Mouse (Mus musculus) erythroblast, embryonic 14.5 days (primary cell): Measurements from ENCODE around the gene Dnm3. TPM values are rescaled to one million over a fixed set of nuclear protein-coding genes. Genes with fewer than 3 reads are reported as not detected.

Source experiments
- H3K27me3 ChIP-seq: 2 replicates; pipeline ENCODE4 v1.6.1; 2012; ENCODE audit warnings: inconsistent platforms; ENCODE audit not compliant: control insufficient read depth
- H3K36me3 ChIP-seq: 2 replicates; pipeline ENCODE4 v1.6.1; 2012; ENCODE audit warnings: mild to moderate bottlenecking, inconsistent platforms; ENCODE audit not compliant: control insufficient read depth
- H3K4me1 ChIP-seq: 2 replicates; pipeline ENCODE4 v1.6.1; 2012; ENCODE audit warnings: inconsistent platforms; ENCODE audit not compliant: control insufficient read depth
- H3K4me3 ChIP-seq: replicated peaks from 2 replicates; pipeline ENCODE3; 2012; ENCODE audit warnings: moderate library complexity, mild to moderate bottlenecking, inconsistent platforms
- H3K9me3 ChIP-seq: 2 replicates; pipeline ENCODE4 v1.6.1; 2012; ENCODE audit warnings: low read length, inconsistent platforms, mixed read lengths; ENCODE audit not compliant: control insufficient read depth
- GATA1 ChIP-seq: IDR thresholded peaks from 2 replicates; pipeline ENCODE4 v1.6.1; 2012; ENCODE audit warnings: low read length, inconsistent platforms, mixed read lengths
- TAL1 ChIP-seq: IDR thresholded peaks from 3 replicates; pipeline ENCODE4 v1.6.1; 2012; ENCODE audit warnings: low read length, inconsistent platforms, mixed read lengths
- polyA plus RNA-seq: library from polyadenylated mRNA; stranded (reverse); fragments of >175 nt; gene quantifications from 2 replicates; pipeline ENCODE4 v1.2.3, GENCODE M21; 2012

The Dnm3 gene
- polyA plus RNA-seq, 1 experiment = 0.01 TPM

DNA sequence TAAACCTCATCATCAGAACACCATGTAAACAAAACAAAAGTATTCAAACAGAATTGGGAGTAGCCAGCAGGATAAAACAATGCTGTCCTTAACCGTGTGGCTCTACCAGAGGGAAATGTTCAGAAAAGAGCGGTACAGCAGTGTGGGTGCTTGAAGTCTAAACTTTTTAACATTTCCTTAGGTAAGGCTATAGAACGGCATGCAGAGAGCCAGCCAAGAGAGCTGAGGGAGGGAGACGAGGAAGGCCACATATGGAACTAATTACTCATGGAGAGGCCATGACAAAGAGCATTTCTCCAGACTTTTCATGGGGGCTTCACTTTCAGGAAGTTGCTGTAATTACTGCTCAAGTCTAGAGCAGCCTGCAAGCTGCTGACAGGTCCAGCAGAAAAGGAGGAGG is 261.2 kb downstream of the Dnm3 start:
- TF ChIP-seq GATA1 = no peak
- TF ChIP-seq TAL1 = no peak
- no peak overlapping the region for H3K4me3 ChIP-seq

DNA sequence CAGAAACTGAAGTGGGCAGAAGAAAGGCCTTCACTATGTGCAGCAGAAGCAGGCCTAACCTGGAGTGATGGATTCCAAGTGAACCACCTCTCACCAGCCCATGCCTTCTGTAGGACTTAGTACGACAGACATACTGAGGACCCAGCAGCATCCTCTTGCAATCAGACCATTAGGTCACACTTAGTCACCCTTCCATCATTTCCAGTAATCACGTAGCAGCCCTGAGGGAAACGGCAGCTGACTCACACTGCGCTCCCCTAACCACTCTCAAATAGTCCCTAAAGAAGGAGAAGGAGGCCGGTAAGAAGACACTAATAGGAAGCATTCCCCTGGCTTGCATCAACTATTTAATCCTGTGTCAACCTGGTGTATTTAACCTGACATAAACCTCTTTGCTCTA is 262.1 kb downstream of the Dnm3 start:
- H3K9me3 ChIP-seq = no peaks in the 10 kb centered on the region
- H3K36me3 ChIP-seq = no peaks in the 10 kb centered on the region
- TF ChIP-seq TAL1 = no peak
- no peak for TF ChIP-seq GATA1
- H3K4me1 ChIP-seq = no peaks in the 10 kb centered on the region; the same call in 1 of the 2 replicates
- H3K27me3 ChIP-seq = no peaks in the 10 kb centered on the region
- H3K4me3 ChIP-seq = no peak overlapping the region

More for the DNA sequence above, 261.2 kb downstream of the Dnm3 start:
- Histone ChIP-seq H3K4me1 (no peaks in the 10 kb centered on the region; the same call in 1 of the 2 replicates), H3K27me3 (no peaks in the 10 kb centered on the region), H3K36me3 (no peaks in the 10 kb centered on the region), H3K9me3 (no peaks in the 10 kb centered on the region)

DNA sequence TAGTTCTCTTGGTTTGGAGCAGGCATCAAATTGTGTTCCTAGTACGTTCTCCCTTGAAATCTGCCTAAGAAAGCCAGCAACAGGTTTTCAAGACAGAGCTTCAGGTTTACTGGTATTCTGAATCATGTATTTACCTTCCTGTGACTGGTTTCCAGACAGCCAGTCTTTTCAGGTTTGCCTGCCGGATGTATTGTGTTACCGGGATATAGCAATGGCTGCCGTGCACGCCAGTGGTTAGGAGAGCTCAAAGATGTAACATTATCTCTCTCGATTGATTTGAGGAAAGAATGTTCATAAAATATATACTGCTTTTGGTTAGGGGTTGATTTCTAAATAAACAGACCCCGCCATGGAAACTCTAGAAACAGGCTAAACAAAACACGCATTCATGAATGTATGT is 264.8 kb downstream of the Dnm3 start:
- Histone ChIP-seq H3K9me3 (no peaks in the 10 kb centered on the region), H3K4me1 (no peaks in the 10 kb centered on the region; the same call in 1 of the 2 replicates), H3K4me3 (no peak overlapping the region), H3K27me3 (no peaks in the 10 kb centered on the region), H3K36me3 (no peaks in the 10 kb centered on the region)
- TF ChIP-seq TAL1 = no peak

DNA sequence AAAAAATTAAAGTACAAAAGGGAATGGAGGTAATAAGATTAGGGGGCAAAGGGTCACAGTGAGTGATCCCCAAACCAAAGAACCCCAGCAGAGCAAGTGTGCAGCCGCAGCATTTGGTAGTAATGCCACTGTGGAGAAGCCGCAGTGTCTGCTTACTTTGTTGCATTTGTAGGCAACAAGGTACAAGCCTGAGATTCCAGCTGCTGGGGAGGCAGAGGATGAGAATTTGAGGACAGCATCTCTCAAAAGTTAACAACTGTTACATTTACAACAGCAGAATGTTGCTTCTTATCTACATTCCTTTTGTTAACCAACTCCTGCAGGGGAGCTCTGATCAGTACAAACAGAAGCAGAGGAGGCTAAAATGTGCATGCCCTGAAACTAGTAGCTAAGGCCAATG is 267.3 kb downstream of the Dnm3 start:
- H3K4me1 ChIP-seq = no peaks in the 10 kb centered on the region
- H3K27me3 ChIP-seq = no peaks in the 10 kb centered on the region
- H3K36me3 ChIP-seq = no peaks in the 10 kb centered on the region
- no peaks in the 10 kb centered on the region for H3K9me3 ChIP-seq
- no peak overlapping the region for H3K4me3 ChIP-seq
- TF ChIP-seq TAL1 (no peak), GATA1 (no peak)

DNA sequence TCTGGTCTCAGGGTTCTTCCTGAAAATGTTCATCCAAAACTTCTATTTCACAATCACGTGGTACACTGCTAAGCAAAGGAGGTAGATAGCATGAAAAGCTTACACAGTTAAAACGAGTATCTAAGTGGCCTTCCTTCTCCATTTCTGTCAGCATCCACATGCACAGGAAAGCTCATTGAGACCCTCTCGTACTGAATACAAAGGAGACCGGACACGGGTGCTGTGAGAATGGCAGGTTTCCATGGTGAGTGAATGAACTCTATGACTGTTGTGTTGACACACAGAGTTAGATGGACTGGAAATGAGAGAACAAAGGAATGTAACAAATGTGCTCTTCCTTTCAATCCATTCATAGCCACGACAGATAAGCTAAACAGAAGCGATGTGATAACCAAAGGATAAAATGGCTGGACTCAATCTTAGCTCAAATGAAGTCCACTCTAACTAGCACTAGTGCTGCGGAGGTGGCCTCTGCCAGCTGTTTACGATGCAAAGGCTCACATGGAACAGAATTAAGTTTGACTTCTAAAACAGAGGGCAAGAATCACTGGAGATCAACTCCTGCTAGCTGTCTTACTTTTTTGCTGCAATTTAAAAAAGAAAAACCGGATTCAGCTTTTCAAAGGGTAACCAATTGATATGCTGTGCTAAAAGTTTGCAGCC is 268.2 kb downstream of the Dnm3 start:
- no peak overlapping the region for H3K4me3 ChIP-seq
- no peaks in the 10 kb centered on the region for H3K36me3 ChIP-seq
- H3K9me3 ChIP-seq = no peaks in the 10 kb centered on the region
- no peaks in the 10 kb centered on the region for H3K4me1 ChIP-seq
- no peaks in the 10 kb centered on the region for H3K27me3 ChIP-seq
- TF ChIP-seq GATA1 (no peak), TAL1 (no peak)

DNA sequence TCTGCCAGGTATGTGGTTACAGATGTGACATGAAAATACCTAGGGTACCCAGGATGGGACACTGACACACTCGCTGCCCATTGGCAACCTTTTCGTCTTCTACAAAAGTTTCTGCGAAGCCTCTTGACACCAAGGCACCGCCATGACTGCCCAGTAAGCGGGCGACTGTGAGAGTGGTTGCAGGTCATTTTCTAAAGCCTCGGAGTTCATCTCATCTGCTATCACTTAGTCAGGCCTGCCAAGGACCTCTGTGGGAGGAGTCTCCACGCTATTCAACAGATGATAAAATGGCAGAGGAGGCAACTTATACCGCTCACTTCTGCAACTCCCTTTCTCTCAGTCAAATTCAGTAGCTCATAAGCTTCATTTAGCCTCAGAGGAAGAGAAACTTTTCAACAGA is 268.8 kb downstream of the Dnm3 start:
- no peak for TF ChIP-seq GATA1
- TF ChIP-seq TAL1 = no peak
- H3K4me3 ChIP-seq = no peak overlapping the region
- no peaks in the 10 kb centered on the region for H3K4me1 ChIP-seq
- no peaks in the 10 kb centered on the region for H3K27me3 ChIP-seq
- no peaks in the 10 kb centered on the region for H3K36me3 ChIP-seq
- H3K9me3 ChIP-seq = no peaks in the 10 kb centered on the region

DNA sequence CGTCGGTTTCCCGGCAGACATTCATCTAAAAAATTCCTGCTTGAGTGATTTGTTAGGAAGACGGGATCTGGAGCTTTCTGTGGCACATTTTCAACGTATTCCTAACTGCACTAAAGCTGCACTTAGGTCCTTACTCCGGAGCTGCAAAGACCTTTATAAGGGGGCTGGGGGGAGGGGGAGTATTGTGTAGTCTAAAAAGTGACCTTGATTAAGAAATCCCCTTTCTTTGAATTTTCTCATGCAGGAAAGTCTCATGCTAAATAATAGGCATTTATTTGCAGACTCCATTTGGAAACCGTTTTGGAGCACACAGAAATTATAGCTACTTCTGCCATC is 270.2 kb downstream of the Dnm3 start:
- no peaks in the 10 kb centered on the region for H3K27me3 ChIP-seq
- H3K4me3 ChIP-seq = no peak overlapping the region
- no peaks in the 10 kb centered on the region for H3K4me1 ChIP-seq
- TF ChIP-seq TAL1 = no peak
- no peak for TF ChIP-seq GATA1
- no peaks in the 10 kb centered on the region for H3K36me3 ChIP-seq
- no peaks in the 10 kb centered on the region for H3K9me3 ChIP-seq

DNA sequence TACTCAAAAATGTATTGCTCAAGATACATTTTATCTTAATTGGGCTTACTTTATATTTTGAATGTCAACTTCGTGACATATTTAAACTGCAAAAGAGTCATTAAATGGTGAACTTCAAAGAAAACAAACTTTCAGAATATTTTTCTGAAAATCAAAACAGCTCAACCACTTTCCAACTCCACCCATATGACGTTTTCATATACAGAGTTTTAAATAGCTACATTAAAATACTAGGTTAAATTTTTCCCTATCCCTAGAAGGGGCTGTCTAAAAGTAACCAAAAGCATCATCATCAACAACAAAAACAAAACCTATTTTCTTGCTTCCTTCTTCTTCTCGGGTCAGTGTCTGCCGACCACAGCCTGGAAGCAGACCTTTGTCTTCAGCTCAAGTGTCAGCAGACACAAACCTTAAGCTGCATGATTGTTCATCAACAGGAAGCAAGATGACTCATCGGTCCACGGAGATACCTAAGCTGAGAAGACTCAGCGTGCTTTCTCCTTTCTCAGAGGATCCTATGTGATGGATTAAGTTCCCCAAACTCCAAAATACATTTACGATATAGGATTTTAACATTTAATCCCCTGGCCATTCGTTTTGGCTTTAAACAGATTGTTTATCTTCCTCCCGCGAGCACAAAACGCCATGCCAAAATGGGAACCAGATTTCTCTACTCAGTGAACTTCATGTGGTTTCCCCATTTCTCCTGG is 270.7 kb downstream of the Dnm3 start:
- H3K4me3 ChIP-seq = no peak overlapping the region
- H3K9me3 ChIP-seq = no peaks in the 10 kb centered on the region
- H3K36me3 ChIP-seq = no peaks in the 10 kb centered on the region
- no peaks in the 10 kb centered on the region for H3K4me1 ChIP-seq
- no peak for TF ChIP-seq GATA1
- TF ChIP-seq TAL1 = no peak
- no peaks in the 10 kb centered on the region for H3K27me3 ChIP-seq

DNA sequence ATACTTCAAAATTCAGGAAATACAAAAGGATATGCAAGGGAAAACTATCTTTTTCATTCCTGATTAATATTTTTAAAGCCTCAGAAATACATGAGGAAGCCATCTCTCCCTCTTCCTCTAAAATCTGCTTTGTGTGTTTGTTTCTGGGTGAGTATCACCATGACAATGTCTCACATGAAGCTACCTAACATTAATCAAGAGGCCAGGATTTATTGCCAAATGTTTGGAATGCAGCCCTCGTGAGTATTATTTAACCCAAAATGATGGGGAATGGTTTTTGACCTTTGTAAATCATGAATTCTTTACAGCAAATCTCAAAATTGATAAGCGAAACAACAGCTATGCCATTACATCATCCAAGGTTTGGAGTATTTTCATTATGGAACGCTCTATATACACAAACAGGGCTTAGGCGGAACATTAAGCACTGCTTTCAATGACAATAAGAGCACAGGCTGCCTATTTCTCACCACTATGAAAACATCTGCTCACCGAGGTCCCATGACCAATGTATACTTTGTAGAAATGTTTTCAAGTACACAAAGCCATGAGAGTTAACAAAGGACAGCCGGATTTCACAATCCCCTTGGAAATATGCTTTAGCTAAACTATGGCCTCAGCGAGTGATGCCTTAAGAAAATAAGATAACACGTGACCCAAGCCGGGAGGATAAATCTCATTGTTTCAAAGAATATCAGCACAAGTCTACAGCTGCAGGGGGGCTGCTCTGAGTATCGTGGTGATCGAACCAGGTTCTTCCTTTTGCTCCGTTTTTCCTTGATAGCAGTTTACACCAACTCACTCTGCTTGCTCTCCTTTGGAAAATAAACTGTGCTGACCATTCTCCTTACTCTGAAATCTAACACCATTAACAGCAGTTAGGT is 275.1 kb downstream of the Dnm3 start:
- Histone ChIP-seq H3K9me3 (no peaks in the 10 kb centered on the region), H3K4me3 (no peak overlapping the region), H3K27me3 (no peaks in the 10 kb centered on the region), H3K36me3 (no peaks in the 10 kb centered on the region), H3K4me1 (no peaks in the 10 kb centered on the region)
- no peak for TF ChIP-seq GATA1
- no peak for TF ChIP-seq TAL1
